Mouse (Mus musculus): ENCODE measurements around the gene Prepl.

The Prepl gene

DNA sequence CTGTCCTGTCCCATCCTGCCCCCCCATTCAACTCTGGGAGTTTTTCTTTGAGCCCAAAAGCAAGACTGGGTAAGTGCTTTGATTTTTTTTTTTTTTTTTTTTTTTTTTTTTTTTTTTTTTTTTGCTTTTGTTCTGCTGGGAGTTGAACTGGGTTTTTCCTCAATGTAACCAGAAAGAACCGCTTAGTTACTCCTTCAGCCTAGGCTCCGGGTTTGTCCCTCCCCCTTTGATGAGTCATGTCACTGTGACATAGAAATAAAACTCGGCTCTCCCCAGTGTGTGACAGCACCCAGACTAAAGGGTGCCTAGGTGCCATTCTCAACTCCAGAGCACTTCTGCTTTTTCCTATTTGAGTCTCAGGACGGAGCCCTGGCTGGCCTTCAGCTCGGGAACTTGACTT lies 71.2 kb downstream of the Prepl start:
- DNase-seq: no peak

DNA sequence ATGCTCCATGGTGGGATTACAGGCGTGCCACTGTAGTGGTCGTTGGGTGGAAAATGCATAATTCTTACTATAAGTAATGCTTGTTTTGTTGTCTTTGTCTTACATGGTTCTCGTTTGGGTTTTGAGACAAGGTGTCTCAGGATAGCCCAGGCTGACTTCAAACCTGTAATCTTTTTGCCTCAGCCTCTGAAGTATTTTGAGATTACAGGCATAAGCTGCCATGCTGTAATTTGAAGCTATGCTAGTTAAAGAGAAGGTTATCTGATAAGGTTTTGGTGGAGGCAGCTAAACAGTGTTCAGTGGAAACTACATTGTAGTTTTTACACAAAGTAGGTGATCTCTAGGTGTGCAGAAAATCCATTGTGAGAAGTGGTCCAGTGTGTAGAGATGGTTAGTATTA lies 71.7 kb downstream of the Prepl start:
- no peak for DNase-seq

DNA sequence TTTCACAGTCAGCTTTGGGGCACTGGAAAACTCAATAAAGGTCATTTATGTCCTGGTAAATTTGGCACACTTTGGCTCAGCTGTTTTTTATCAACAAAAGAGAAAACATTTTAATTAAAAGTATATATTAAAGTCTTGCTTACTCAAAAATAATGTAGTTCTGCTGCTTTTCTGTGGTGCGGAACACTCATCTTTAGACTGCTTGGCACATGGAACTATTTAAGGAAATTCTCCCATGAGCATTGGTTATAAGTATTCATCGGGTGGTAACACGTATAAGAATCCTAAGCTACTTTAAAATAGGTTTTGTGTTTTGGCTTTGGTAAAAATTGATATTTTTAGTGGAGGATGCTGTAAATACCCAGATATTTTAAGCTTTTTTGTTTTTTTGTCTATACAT lies 75.4 kb downstream of the Prepl start:
- DNase-seq: no peak

DNA sequence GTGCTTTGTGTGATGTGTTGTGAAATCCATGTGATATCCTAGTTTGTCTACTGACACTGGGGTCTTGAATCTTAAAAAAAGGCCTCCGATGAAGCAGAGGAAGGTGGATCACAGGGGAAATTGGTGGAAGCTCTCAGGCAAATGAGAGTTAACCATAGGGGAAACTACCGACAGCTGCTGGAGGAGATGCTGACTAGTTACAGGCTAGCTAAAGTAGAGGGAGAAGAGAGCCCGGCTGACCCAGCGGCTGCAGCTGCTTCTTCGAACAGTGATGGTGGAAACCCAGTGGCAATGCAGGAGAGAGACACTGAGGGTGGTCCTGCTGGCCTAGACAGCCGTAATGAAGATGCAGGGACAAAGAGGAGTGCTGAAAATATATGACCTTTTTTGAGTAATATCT lies 76.6 kb downstream of the Prepl start:
- no peak for DNase-seq

Data from thymus, postnatal 4 days (tissue).